Mouse (Mus musculus) bone marrow, adult 2 months (tissue): ENCODE measurements around the gene H2-K1.

Experiments
- CTCF ChIP-seq: fragments of 200-500 bp; IDR thresholded peaks from 2 replicates; pipeline ENCODE4 v1.5.1; 2011; ENCODE audit warnings: low read length, control low read depth; ENCODE audit not compliant: control insufficient read depth, insufficient read depth
- POLR2A ChIP-seq: fragments of 200-500 bp; IDR thresholded peaks from 2 replicates; pipeline ENCODE4 v1.6.1; 2011; ENCODE audit warnings: low read depth, mild to moderate bottlenecking, control low read depth, low read length, borderline replicate concordance; ENCODE audit not compliant: control insufficient read depth

DNA sequence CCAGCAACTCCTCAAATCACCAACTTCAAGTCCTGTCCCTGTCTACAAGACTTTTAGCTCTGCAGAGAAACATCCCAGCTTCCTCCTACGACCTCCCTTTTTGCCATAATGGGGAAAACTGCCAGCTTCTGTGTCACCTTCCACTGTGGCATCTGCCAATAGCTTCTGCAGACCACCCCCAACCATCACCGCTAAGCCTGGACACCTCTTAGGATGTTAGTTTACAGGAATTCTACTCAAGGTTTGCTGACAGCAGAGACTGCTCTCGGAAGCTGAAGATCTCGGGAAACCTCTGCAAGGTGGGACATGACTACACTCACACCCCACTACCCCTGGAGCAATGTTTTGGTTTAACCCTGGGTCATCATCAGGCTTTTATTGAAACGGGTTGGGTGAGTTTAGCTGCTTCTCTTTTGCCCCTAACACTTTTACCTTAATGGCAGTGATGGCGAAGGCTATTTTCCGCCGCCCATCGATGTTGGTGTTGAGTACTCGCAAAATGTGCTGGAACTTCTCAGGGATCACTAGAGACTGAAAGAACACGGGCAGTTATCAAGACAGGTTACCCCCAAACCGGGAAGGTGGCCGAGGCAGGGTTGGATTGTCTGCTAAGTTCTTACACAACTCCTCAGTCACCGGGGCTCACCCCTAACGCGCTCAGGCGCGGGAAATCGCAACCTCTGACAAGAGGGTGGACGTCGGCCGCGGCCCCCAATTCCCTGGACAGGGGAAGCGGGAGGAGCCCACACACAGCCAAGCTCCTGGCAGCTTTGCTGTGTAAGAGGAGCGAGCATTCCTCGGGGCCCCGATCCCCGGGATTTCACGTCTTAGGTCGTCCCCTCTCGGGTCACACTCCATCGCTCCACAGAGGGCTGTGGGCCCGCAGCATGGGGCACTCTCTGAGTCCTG lies 45.2 kb downstream of the H2-K1 start:
- TF ChIP-seq CTCF (no peak), POLR2A (no peak)
